Mouse (Mus musculus): Measurements from ENCODE around the gene Rnf34. TPM values are rescaled to one million over a fixed set of nuclear protein-coding genes. Genes with fewer than 3 reads are reported as not detected.

Gene Rnf34
- total RNA-seq, 1 experiment = 26.1 TPM

DNA sequence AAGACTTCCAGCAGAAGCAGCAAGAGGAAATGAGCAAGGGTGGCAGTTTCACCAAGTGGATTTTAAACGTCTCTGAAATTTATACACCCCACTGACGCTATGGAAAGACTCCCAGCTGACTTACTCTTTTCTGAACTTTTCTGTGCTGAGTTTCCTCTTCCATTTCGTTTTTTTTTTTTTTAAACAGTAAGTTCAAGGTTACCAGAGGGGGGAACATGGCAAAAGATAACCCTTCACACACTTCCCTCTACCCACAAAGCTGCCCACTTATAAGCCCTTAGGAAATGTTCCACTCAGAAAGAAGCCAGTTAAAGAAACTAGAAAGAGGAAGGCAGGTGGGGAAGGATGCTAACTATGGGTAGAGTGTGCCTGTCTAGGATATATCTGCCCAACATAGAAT lies 51.8 kb downstream of the Rnf34 start:
- Histone ChIP-seq H3K36me3 (ENCODE audit: control insufficient read depth, insufficient read depth, low read length, poor library complexity, severe bottlenecking) (no peaks in the 10 kb centered on the region), H3K27ac (ENCODE audit: insufficient read depth, low read depth, low read length, poor library complexity, severe bottlenecking) (no peak overlapping the region), H3K9me3 (ENCODE audit: control insufficient read depth, insufficient read depth, low read depth, low read length) (no peaks in the 10 kb centered on the region), H3K4me1 (ENCODE audit: control insufficient read depth in 2 of 2, insufficient read depth in 2 of 2, low read length in 2 of 2, poor library complexity in 1 of 2) (no peaks in the 10 kb centered on the region), H3K9ac (ENCODE audit: insufficient read depth, low read depth, low read length, poor library complexity, severe bottlenecking) (no peak overlapping the region), H3K4me3 (ENCODE audit: insufficient read depth in 1 of 2, low read depth in 1 of 2, low read length in 2 of 2, poor library complexity in 1 of 2, severe bottlenecking in 1 of 2) (no peak overlapping the region)
- no peak for DNase-seq (ENCODE audit: low read depth, low spot score)
- in situ Hi-C loops (cut with MboI; ENCODE audit: low sequenced_read_pairs in 2 of 2, unreplicated experiment in 2 of 2) = no loop called here
- no peak for TF ChIP-seq HCFC1 (IDR thresholded peaks at IDR 0.05; ENCODE audit: borderline replicate concordance, insufficient read depth, low read length)
- TF ChIP-seq ZC3H11A (IDR thresholded peaks at IDR 0.05; ENCODE audit: borderline replicate concordance, low read depth, low read length) = no peak
- no peak for TF ChIP-seq CHD2 (IDR thresholded peaks at IDR 0.05; ENCODE audit: low read depth, low read length)
- no peak for TF ChIP-seq MAFK (IDR thresholded peaks at IDR 0.05; ENCODE audit: insufficient read depth, low read depth, low read length)
- no peak for TF ChIP-seq ZNF384 (IDR thresholded peaks at IDR 0.05; ENCODE audit: low read depth, low read length)

DNA sequence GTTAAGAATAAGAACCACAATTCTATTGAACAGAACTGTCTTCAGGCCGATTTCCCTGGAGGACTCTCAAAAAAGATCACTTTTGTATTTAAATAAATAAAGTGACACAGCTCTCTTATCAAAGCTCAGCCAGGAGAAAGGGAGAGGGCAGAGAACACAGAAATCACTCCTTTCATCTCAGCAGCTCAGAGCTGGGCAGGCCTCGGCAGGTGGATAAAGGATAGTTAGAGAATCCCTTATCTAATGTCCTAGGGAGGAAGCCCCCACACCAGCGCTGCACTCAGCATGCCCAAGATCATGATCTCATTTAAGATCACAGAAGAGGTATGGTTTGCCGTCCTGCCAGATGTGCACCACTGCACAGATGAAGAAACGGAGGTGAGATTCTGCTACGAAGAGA lies 52.4 kb downstream of the Rnf34 start:
- DNase-seq (ENCODE audit: low read depth, low spot score) = no peak
- in situ Hi-C loops (cut with MboI; ENCODE audit: low sequenced_read_pairs in 2 of 2, unreplicated experiment in 2 of 2) = no loop called here
- TF ChIP-seq HCFC1 (IDR thresholded peaks at IDR 0.05; ENCODE audit: borderline replicate concordance, insufficient read depth, low read length) = no peak
- no peak for TF ChIP-seq ZC3H11A (IDR thresholded peaks at IDR 0.05; ENCODE audit: borderline replicate concordance, low read depth, low read length)
- no peak for TF ChIP-seq ZNF384 (IDR thresholded peaks at IDR 0.05; ENCODE audit: low read depth, low read length)
- no peak for TF ChIP-seq MAFK (IDR thresholded peaks at IDR 0.05; ENCODE audit: insufficient read depth, low read depth, low read length)
- TF ChIP-seq CHD2 (IDR thresholded peaks at IDR 0.05; ENCODE audit: low read depth, low read length) = no peak
- Histone ChIP-seq H3K4me1 (ENCODE audit: control insufficient read depth in 2 of 2, insufficient read depth in 2 of 2, low read length in 2 of 2, poor library complexity in 1 of 2) (peaks cover 0 to 3% of the 10 kb centered on the region in 2 experiments; a peak in 1 of 4 replicates), H3K27ac (ENCODE audit: insufficient read depth, low read depth, low read length, poor library complexity, severe bottlenecking) (no peak overlapping the region), H3K36me3 (ENCODE audit: control insufficient read depth, insufficient read depth, low read length, poor library complexity, severe bottlenecking) (no peaks in the 10 kb centered on the region), H3K9ac (ENCODE audit: insufficient read depth, low read depth, low read length, poor library complexity, severe bottlenecking) (no peak overlapping the region), H3K4me3 (ENCODE audit: insufficient read depth in 1 of 2, low read depth in 1 of 2, low read length in 2 of 2, poor library complexity in 1 of 2, severe bottlenecking in 1 of 2) (no peak overlapping the region), H3K9me3 (ENCODE audit: control insufficient read depth, insufficient read depth, low read depth, low read length) (no peaks in the 10 kb centered on the region)

DNA sequence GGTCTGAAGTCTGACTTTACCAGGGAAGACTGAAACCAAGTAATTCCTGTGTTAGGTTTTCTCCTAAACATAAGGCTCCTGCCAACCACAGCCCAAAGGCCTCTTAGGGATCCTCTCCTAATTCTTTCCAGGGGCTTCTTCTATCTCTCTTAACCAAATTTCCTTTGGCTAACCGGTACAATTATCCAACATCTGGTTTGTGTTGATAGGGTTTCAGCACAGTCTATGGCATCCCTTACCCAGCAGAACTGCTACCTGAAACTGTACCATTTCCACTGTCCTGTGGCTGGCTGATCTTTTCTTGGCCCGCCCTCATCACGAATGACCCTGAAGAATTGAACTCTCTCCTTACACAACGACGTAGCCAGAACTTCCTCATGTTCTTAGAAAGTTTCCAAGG lies 53.3 kb downstream of the Rnf34 start:
- DNase-seq (ENCODE audit: low read depth, low spot score) = no peak
- no peak overlapping the region for H3K27ac ChIP-seq (ENCODE audit: insufficient read depth, low read depth, low read length, poor library complexity, severe bottlenecking)
- no peaks in the 10 kb centered on the region for H3K36me3 ChIP-seq (ENCODE audit: control insufficient read depth, insufficient read depth, low read length, poor library complexity, severe bottlenecking)
- H3K4me3 ChIP-seq (ENCODE audit: insufficient read depth in 1 of 2, low read depth in 1 of 2, low read length in 2 of 2, poor library complexity in 1 of 2, severe bottlenecking in 1 of 2) = no peak overlapping the region
- H3K9me3 ChIP-seq (ENCODE audit: control insufficient read depth, insufficient read depth, low read depth, low read length) = no peaks in the 10 kb centered on the region
- in situ Hi-C loops (cut with MboI; ENCODE audit: low sequenced_read_pairs in 2 of 2, unreplicated experiment in 2 of 2) = no loop called here
- peaks cover 0 to 3% of the 10 kb centered on the region in 2 experiments; a peak in 1 of 4 replicates for H3K4me1 ChIP-seq (ENCODE audit: control insufficient read depth in 2 of 2, insufficient read depth in 2 of 2, low read length in 2 of 2, poor library complexity in 1 of 2)
- TF ChIP-seq ZNF384 (IDR thresholded peaks at IDR 0.05; ENCODE audit: low read depth, low read length) (no peak), CHD2 (IDR thresholded peaks at IDR 0.05; ENCODE audit: low read depth, low read length) (no peak)
- no peak overlapping the region for H3K9ac ChIP-seq (ENCODE audit: insufficient read depth, low read depth, low read length, poor library complexity, severe bottlenecking)

DNA sequence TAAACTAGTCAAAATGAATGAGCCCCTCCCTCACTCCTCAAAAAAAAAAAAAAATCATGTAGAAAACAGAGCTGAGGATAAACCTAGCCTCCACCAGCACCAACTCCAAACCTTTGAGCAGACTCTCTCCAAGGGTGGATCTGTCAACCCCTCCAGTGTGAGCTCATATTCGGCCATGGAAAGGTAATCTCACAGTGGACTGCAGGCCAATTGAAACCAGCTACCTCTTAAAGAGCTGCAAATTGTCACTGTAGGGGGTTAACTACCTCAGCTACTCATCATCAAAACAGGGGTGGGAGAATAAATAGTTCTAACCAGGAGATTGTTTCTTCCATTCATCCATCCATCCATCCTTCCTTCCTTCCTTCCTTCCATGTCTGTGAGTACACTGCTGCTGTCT lies 57.3 kb downstream of the Rnf34 start:
- TF ChIP-seq ZNF384 (IDR thresholded peaks at IDR 0.05; ENCODE audit: low read depth, low read length) (no peak), MAFK (IDR thresholded peaks at IDR 0.05; ENCODE audit: insufficient read depth, low read depth, low read length) (no peak), HCFC1 (IDR thresholded peaks at IDR 0.05; ENCODE audit: borderline replicate concordance, insufficient read depth, low read length) (no peak), CHD2 (IDR thresholded peaks at IDR 0.05; ENCODE audit: low read depth, low read length) (no peak), ZC3H11A (IDR thresholded peaks at IDR 0.05; ENCODE audit: borderline replicate concordance, low read depth, low read length) (no peak)
- Histone ChIP-seq H3K9me3 (ENCODE audit: control insufficient read depth, insufficient read depth, low read depth, low read length) (no peaks in the 10 kb centered on the region), H3K9ac (ENCODE audit: insufficient read depth, low read depth, low read length, poor library complexity, severe bottlenecking) (no peak overlapping the region), H3K4me1 (ENCODE audit: control insufficient read depth in 2 of 2, insufficient read depth in 2 of 2, low read length in 2 of 2, poor library complexity in 1 of 2) (peaks cover 0 to 7% of the 10 kb centered on the region in 2 experiments; a peak in 2 of 4 replicates), H3K27ac (ENCODE audit: insufficient read depth, low read depth, low read length, poor library complexity, severe bottlenecking) (no peak overlapping the region), H3K4me3 (ENCODE audit: insufficient read depth in 1 of 2, low read depth in 1 of 2, low read length in 2 of 2, poor library complexity in 1 of 2, severe bottlenecking in 1 of 2) (no peak overlapping the region), H3K36me3 (ENCODE audit: control insufficient read depth, insufficient read depth, low read length, poor library complexity, severe bottlenecking) (no peaks in the 10 kb centered on the region; the same call in 1 of the 2 replicates)
- in situ Hi-C loops (cut with MboI; ENCODE audit: low sequenced_read_pairs in 2 of 2, unreplicated experiment in 2 of 2) = no loop called here
- DNase-seq (ENCODE audit: low read depth, low spot score) = no peak

DNA sequence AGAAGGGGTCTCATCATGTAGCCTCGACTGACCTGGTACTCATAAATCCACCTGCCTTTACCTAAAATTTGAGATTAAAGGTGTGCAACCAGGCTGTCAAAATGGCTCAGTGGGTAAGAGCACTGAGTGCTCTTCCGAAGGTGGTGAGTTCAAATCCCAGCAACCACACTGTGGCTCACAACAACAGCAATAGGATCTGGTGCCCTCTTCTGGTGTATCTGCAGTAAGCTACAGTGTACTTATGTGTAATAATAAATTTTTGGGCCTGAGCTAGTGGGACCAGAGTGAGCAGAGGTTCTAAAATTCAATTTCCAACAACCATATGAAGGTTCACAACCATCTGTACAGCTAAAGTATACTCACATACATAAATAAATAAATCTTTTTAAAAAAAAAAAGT lies 58.2 kb downstream of the Rnf34 start:
- Histone ChIP-seq H3K4me3 (ENCODE audit: insufficient read depth in 1 of 2, low read depth in 1 of 2, low read length in 2 of 2, poor library complexity in 1 of 2, severe bottlenecking in 1 of 2) (no peak overlapping the region), H3K27ac (ENCODE audit: insufficient read depth, low read depth, low read length, poor library complexity, severe bottlenecking) (no peak overlapping the region), H3K9me3 (ENCODE audit: control insufficient read depth, insufficient read depth, low read depth, low read length) (no peaks in the 10 kb centered on the region), H3K9ac (ENCODE audit: insufficient read depth, low read depth, low read length, poor library complexity, severe bottlenecking) (no peak overlapping the region), H3K4me1 (ENCODE audit: control insufficient read depth in 2 of 2, insufficient read depth in 2 of 2, low read length in 2 of 2, poor library complexity in 1 of 2) (peaks cover 0 to 7% of the 10 kb centered on the region in 2 experiments; a peak in 2 of 4 replicates), H3K36me3 (ENCODE audit: control insufficient read depth, insufficient read depth, low read length, poor library complexity, severe bottlenecking) (no peaks in the 10 kb centered on the region; the same call in 1 of the 2 replicates)
- DNase-seq (ENCODE audit: low read depth, low spot score) = no peak
- in situ Hi-C loops (cut with MboI; ENCODE audit: low sequenced_read_pairs in 2 of 2, unreplicated experiment in 2 of 2) = no loop called here
- TF ChIP-seq ZNF384 (IDR thresholded peaks at IDR 0.05; ENCODE audit: low read depth, low read length) = no peak
- TF ChIP-seq HCFC1 (IDR thresholded peaks at IDR 0.05; ENCODE audit: borderline replicate concordance, insufficient read depth, low read length) = no peak

Data from ES-E14 (cell line).